Mouse (Mus musculus): ENCODE measurements around the gene Myadm. TPM values are rescaled to one million over a fixed set of nuclear protein-coding genes. Genes with fewer than 3 reads are reported as not detected.
"Not testable (repeated sequence)": the region's sequence is repeated elsewhere in the genome, so short reads cannot be mapped to it uniquely, and the experiment has no call there.

The Myadm gene
- 10 to 100 TPM; 11.7 to 19.2 (median 14.7) TPM for total RNA-seq (2022)

- DNase-seq (ENCODE audit: low spot score in 2 of 2): peak; percentile 54 to 71
Measured at GRCm38 (mm10) chr7:3288976-3289970, at the start of gene Myadm, which contains the start of gene Prkcg. Gene Myadm, plus strand, starts transcription at chr7:3289080. Gene Prkcg, plus strand, starts transcription at chr7:3289179.

GRCm38 (mm10) chr7:3239193-3239592 is 49.7 kb upstream of the Myadm start:
- DNase-seq (ENCODE audit: low spot score in 2 of 2): no peak

- no peak for DNase-seq (ENCODE audit: low spot score in 2 of 2)
Measured at GRCm38 (mm10) chr7:3260701-3261100, 28.2 kb upstream of the Myadm start.

GRCm38 (mm10) chr7:3261446-3261845 is 27.4 kb upstream of the Myadm start:
- DNase-seq (ENCODE audit: low spot score in 2 of 2): no peak

GRCm38 (mm10) chr7:3262789-3263188 is 26.1 kb upstream of the Myadm start:
- no peak for DNase-seq (ENCODE audit: low spot score in 2 of 2)

GRCm38 (mm10) chr7:3264390-3265022 is 24.4 kb upstream of the Myadm start:
- no peak for DNase-seq (ENCODE audit: low spot score in 2 of 2)

GRCm38 (mm10) chr7:3265311-3265710 is 23.6 kb upstream of the Myadm start:
- DNase-seq (ENCODE audit: low spot score in 2 of 2): no peak

GRCm38 (mm10) chr7:3267261-3267660 is 21.6 kb upstream of the Myadm start:
- DNase-seq (ENCODE audit: low spot score in 2 of 2): no peak

GRCm38 (mm10) chr7:3267888-3268287 is 21.0 kb upstream of the Myadm start:
- DNase-seq (ENCODE audit: low spot score in 2 of 2): no peak

- DNase-seq (ENCODE audit: low spot score in 2 of 2): no peak
Measured at GRCm38 (mm10) chr7:3268291-3268690, 20.6 kb upstream of the Myadm start.

GRCm38 (mm10) chr7:3272206-3272605 is 16.7 kb upstream of the Myadm start:
- DNase-seq (ENCODE audit: low spot score in 2 of 2): no peak

- no peak for DNase-seq (ENCODE audit: low spot score in 2 of 2)
Measured at GRCm38 (mm10) chr7:3275455-3276170, 13.3 kb upstream of the Myadm start.

GRCm38 (mm10) chr7:3276781-3277180 is 12.1 kb upstream of the Myadm start:
- not testable (repeated sequence) for DNase-seq (ENCODE audit: low spot score in 2 of 2)

- no peak for DNase-seq (ENCODE audit: low spot score in 2 of 2)
Measured at GRCm38 (mm10) chr7:3280080-3280653, 8.7 kb upstream of the Myadm start.

GRCm38 (mm10) chr7:3280654-3281153 is 8.2 kb upstream of the Myadm start:
- DNase-seq (ENCODE audit: low spot score in 2 of 2): no peak

GRCm38 (mm10) chr7:3281741-3282140 is 7.1 kb upstream of the Myadm start:
- no peak for DNase-seq (ENCODE audit: low spot score in 2 of 2)

- DNase-seq (ENCODE audit: low spot score in 2 of 2): no peak
Measured at GRCm38 (mm10) chr7:3283081-3283875, 5.6 kb upstream of the Myadm start.

GRCm38 (mm10) chr7:3284604-3285003 is 4.3 kb upstream of the Myadm start:
- no peak for DNase-seq (ENCODE audit: low spot score in 2 of 2)

GRCm38 (mm10) chr7:3286036-3286435 is 2.8 kb upstream of the Myadm start:
- DNase-seq (ENCODE audit: low spot score in 2 of 2): no peak

- DNase-seq (ENCODE audit: low spot score in 2 of 2): no peak
Measured at GRCm38 (mm10) chr7:3287186-3287585, 1.7 kb upstream of the Myadm start.
